ENCODE assay signal across 8 mouse cellular contexts in the genomic region with DNA sequence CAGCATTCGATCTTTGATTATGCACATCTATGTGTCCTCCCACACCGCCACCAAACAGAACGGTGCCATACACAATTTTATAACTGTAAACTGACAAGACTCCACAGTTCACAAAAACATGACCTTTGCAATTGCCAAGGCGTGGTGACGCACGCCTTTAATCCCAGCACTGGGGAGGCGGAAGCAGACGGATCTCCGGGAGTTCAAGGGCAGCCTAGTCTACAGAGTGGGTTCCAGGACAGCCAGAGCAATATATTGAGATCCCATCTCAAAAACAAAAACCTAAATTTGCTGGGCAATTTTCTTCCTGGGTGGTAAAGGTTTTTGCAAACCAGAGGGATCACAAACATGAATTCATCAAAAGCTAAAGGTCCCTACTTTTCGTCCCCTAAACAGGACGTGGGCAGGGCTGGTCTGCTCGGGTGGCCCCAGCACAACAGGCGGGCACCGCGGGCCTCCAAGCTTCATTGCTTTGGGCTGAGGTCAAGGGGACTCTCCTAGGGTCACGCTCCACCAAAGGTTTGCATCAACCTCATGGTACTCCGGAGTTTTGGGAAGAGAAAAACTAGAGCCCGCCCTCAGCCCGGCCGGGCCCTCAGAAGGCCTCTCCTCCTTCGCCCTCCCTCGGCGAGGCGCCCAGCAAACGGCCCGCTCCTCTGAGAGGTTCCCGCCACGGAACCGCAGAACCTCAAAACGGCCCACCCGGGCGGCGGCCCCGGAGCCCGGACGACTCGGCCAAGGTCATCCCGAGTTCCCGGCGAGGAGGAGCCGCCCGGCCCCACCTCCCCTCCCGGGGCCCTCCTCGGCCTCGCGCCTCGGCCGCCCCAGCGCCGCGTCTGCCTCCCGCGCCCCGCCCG. TPM values are rescaled to one million over a fixed set of nuclear protein-coding genes. Genes with fewer than 3 reads are reported as not detected.
DNase-seq lines count a peak whose midpoint lies in the region; ATAC-seq and TF ChIP-seq lines count a peak whose summit lies in the region.

No protein-coding gene starts in this region.

- no peak for TF ChIP-seq EP300 in MEL (IDR thresholded peaks at IDR 0.05; ENCODE audit: low read depth in 1 of 2, low read length in 2 of 2)
- no peak for TF ChIP-seq EP300 in liver, embryonic 14.5 days (IDR thresholded peaks at IDR 0.05; ENCODE audit: low read depth)

- H3K9ac ChIP-seq in MEL (ENCODE audit: control insufficient read depth, low read depth, low read length, poor library complexity, severe bottlenecking), result peak overlapping the region; percentile 91
- peak overlapping the region; percentile 67 for H3K9ac ChIP-seq in liver, embryonic 14.5 days (replicated peaks)

- H3K9me3 ChIP-seq in MEL (replicated peaks; ENCODE audit: insufficient read depth, low read length), result no peaks in the 10 kb centered on the region
- no peaks in the 10 kb centered on the region for H3K9me3 ChIP-seq in liver, embryonic 14.5 days (ENCODE audit: control insufficient read depth, low read length)

- H3K27me3 ChIP-seq in MEL (ENCODE audit: control insufficient read depth in 1 of 2, insufficient read depth in 2 of 2, low read length in 2 of 2) (no peaks in the 10 kb centered on the region), myocyte (ENCODE audit: control insufficient read depth, insufficient read depth, insufficient read length) (no peaks in the 10 kb centered on the region)
- no peaks in the 10 kb centered on the region for H3K27me3 ChIP-seq in liver, embryonic 14.5 days (ENCODE audit: control insufficient read depth, insufficient read depth, low read length)

- H3K36me3 ChIP-seq in MEL (ENCODE audit: control insufficient read depth in 1 of 2, insufficient read depth in 2 of 2, low read length in 2 of 2) (peaks cover 20 to 29% of the 10 kb centered on the region in 2 experiments), myocyte (ENCODE audit: control insufficient read depth, insufficient read depth) (peaks cover 17% of the 10 kb centered on the region)
- H3K36me3 ChIP-seq in liver, embryonic 14.5 days (replicated peaks; ENCODE audit: control insufficient read depth, insufficient read depth, low read depth), result peaks cover 15% of the 10 kb centered on the region

- TF ChIP-seq CTCF in MEL (IDR thresholded peaks at IDR 0.05 in 2 of 3, conservative IDR thresholded peaks at IDR 0.05 in 1 of 3; ENCODE audit: control insufficient read depth in 1 of 3, insufficient read depth in 1 of 3, low read depth in 2 of 3, low read length in 3 of 3, poor library complexity in 1 of 3, severe bottlenecking in 1 of 3), result no peak
- TF ChIP-seq CTCF in liver, embryonic 14.5 days (IDR thresholded peaks at IDR 0.05; ENCODE audit: low read depth), result no peak

- peak; percentile 32 to 50 for DNase-seq in B cell, adult 2 months
- peak; percentile 62 for DNase-seq in MEL (ENCODE audit: low read depth, low spot score)
- peak; percentile 22 to 68 for DNase-seq in cerebellum, postnatal 14 days
- peak; percentile 42 for DNase-seq in kidney, adult 11 months
- peak; percentile 22 to 29 (median 28) for DNase-seq in liver, embryonic 14.5 days (ENCODE audit: low read depth in 3 of 3, low spot score in 3 of 3)
- DNase-seq in urinary bladder, postnatal 25 days (ENCODE audit: low spot score), result no peak

- H3K79me2 ChIP-seq in MEL (ENCODE audit: control insufficient read depth, insufficient read depth, low read length, poor library complexity) (peaks cover 33% of the 10 kb centered on the region), myocyte (ENCODE audit: control insufficient read depth, insufficient read depth) (peaks cover 54% of the 10 kb centered on the region)

- H3K4me3 ChIP-seq in MEL (ENCODE audit: control insufficient read depth in 1 of 2, insufficient read depth in 1 of 2, low read depth in 2 of 2, low read length in 2 of 2) (peak overlapping the region; percentile 79 to 93), myocyte (peak overlapping the region; percentile 58)
- peak overlapping the region; percentile 67 to 95 for H3K4me3 ChIP-seq in liver, embryonic 14.5 days (ENCODE audit: insufficient read depth in 1 of 2, low read depth in 2 of 2, low read length in 2 of 2)

- H3K4me1 ChIP-seq in MEL (ENCODE audit: control insufficient read depth in 1 of 2, insufficient read depth in 2 of 2, low read length in 2 of 2), result peaks cover 2 to 19% of the 10 kb centered on the region in 2 experiments; a peak in 2 of 4 replicates
- H3K4me1 ChIP-seq in liver, embryonic 14.5 days (replicated peaks; ENCODE audit: control insufficient read depth in 2 of 2, insufficient read depth in 2 of 2, low read length in 1 of 2), result peaks cover 14 to 20% of the 10 kb centered on the region in 2 experiments

- TF ChIP-seq POLR2A in MEL (IDR thresholded peaks at IDR 0.05; ENCODE audit: control insufficient read depth in 1 of 2, insufficient read depth in 1 of 2, low read depth in 1 of 2, low read length in 2 of 2, poor library complexity in 1 of 2) (no peak), myocyte (IDR thresholded peaks at IDR 0.05; ENCODE audit: insufficient read length, low read depth) (no peak)

- no peak for TF ChIP-seq RAD21 in MEL (IDR thresholded peaks at IDR 0.05; ENCODE audit: low read depth, low read length)

- no peak overlapping the region for H3K27ac ChIP-seq in MEL (ENCODE audit: control insufficient read depth, low read depth, low read length)
- no peak overlapping the region for H3K27ac ChIP-seq in liver, embryonic 14.5 days

- peak; percentile 30 for ATAC-seq in granulocyte monocyte progenitor cell, adult 5-6 weeks (replicated peaks; ENCODE audit: poor library complexity, severe bottlenecking)
- peak; percentile 82 for ATAC-seq in liver, embryonic 14.5 days (ENCODE audit: insufficient read depth)

- peak overlapping the region; percentile 87 for H3K4me2 ChIP-seq in liver, embryonic 14.5 days (ENCODE audit: low read depth)
- peak overlapping the region; percentile 67 for H3K4me2 ChIP-seq in myocyte (ENCODE audit: low read depth)

- H3ac ChIP-seq in myocyte (ENCODE audit: control insufficient read depth, insufficient read length), result peak overlapping the region; percentile 21

- 3% methylated on average over 54 of the region's 55 CpGs for WGBS in liver, embryonic 14.5 days (ENCODE audit: insufficient replicate concordance)

TF ChIP-seq in MEL, 35 proteins besides CTCF, POLR2A, EP300 and RAD21:
- TF ChIP-seq CHD1 (IDR thresholded peaks at IDR 0.05; ENCODE audit: low read depth, low read length) (0 out of 2 replicates have a peak, but pooled peaks have one; percentile 60), HCFC1 (IDR thresholded peaks at IDR 0.05; ENCODE audit: low read depth, low read length) (0 out of 2 replicates have a peak, but pooled peaks have one; percentile 9), SIN3A (IDR thresholded peaks at IDR 0.05; ENCODE audit: low read length) (peak; percentile 28; the same call in 1 of the 2 replicates), POLR2AphosphoS2 (IDR thresholded peaks at IDR 0.05; ENCODE audit: low read length) (no peak), MXI1 (IDR thresholded peaks at IDR 0.05; ENCODE audit: low read depth, low read length) (peak; percentile 66; the same call in 1 of the 2 replicates), TBP (IDR thresholded peaks at IDR 0.05; ENCODE audit: low read depth, low read length) (no peak)
TF ChIP-seq in MEL: peak in this region for 4.

TF ChIP-seq in myocyte, 11 proteins besides CTCF, POLR2A, EP300 and RAD21:
- TF ChIP-seq TCF3 (IDR thresholded peaks at IDR 0.05; ENCODE audit: insufficient read length, low read depth) (no peak), USF1 (IDR thresholded peaks at IDR 0.05; ENCODE audit: low read depth) (no peak), CEBPB (IDR thresholded peaks at IDR 0.05; ENCODE audit: insufficient read depth, poor library complexity, severe bottlenecking) (no peak), MYOD1 (IDR thresholded peaks at IDR 0.05; ENCODE audit: control insufficient read depth in 1 of 3, insufficient read length in 2 of 3, low read depth in 2 of 3) (no peak), E2F4 (IDR thresholded peaks at IDR 0.05; ENCODE audit: insufficient read depth) (no peak), SRF (IDR thresholded peaks at IDR 0.05; ENCODE audit: control insufficient read depth, insufficient read length, low read depth) (no peak), POLR2AphosphoS2 (IDR thresholded peaks at IDR 0.05; ENCODE audit: insufficient read length, low read depth) (no peak), TCF12 (IDR thresholded peaks at IDR 0.05; ENCODE audit: insufficient read depth, poor library complexity, severe bottlenecking) (no peak)

RNA-seq across cellular contexts. Expression of a gene that starts 0.6 kb away (rescaled TPM):
- 26.4 and 29.0 TPM in 2 replicates for total RNA-seq in MEL (2012; rRNA removed)
- 10 to 100 TPM; 45.6 to 55.4 TPM for polyA plus RNA-seq in MEL (2012; ENCODE audit: insufficient read depth in 1 of 2, insufficient read length in 2 of 2, low read depth in 1 of 2, low replicate concordance in 2 of 2, missing spikeins in 1 of 2)
- 37.2 and 57.8 TPM in 2 replicates for total RNA-seq in granulocyte monocyte progenitor cell, adult 5-6 weeks (2014; fragmentation: Nextera tagmentation)
- 36.9 and 40.2 TPM in 2 replicates for total RNA-seq in granulocyte monocyte progenitor cell, adult 5-6 weeks (2017)
- 9.2 and 10.9 TPM in 2 replicates for polyA plus RNA-seq in liver, embryonic 14.5 days (2012; rRNA removed)
- polyA plus RNA-seq in liver, embryonic 14.5 days (2014; fragmentation: Nextera tagmentation; extraction: Ambion mirVana), result 7.2 and 8.6 TPM in 2 replicates
- 35.7 TPM for polyA plus RNA-seq in myocyte (2012; fragmentation: generic; extraction: Trizol)

RNA-seq across cellular contexts. Expression of a gene that starts 3.8 kb away (rescaled TPM):
- total RNA-seq in MEL (2012; rRNA removed), result 0.13 TPM in 1 of 2 replicates, not detected in the other
- polyA plus RNA-seq in MEL (2012; ENCODE audit: insufficient read depth in 1 of 2, insufficient read length in 2 of 2, low read depth in 1 of 2, low replicate concordance in 2 of 2, missing spikeins in 1 of 2) (1 to 10 TPM in 1 of 2 experiments, not detected in 1; 2.3 TPM), myocyte (2012; fragmentation: generic; extraction: Trizol) (0.59 TPM)
- total RNA-seq in granulocyte monocyte progenitor cell, adult 5-6 weeks (2014; fragmentation: Nextera tagmentation), result not detected in 2 replicates
- total RNA-seq in granulocyte monocyte progenitor cell, adult 5-6 weeks (2017), result 0.77 TPM in 1 of 2 replicates, not detected in the other
- 0.02 and 0.03 TPM in 2 replicates for polyA plus RNA-seq in liver, embryonic 14.5 days (2012; rRNA removed)
- 0.13 and 0.15 TPM in 2 replicates for polyA plus RNA-seq in liver, embryonic 14.5 days (2014; fragmentation: Nextera tagmentation; extraction: Ambion mirVana)
